Mouse (Mus musculus) T-helper 17 cell (primary cell): ENCODE data around the gene Smim14.

Experiments used
- in situ Hi-C, 2 experiments: fragments of 300-600 bp; cut with MboI, MseI; formaldehyde crosslinking; loops; 1 replicate in 1 of 2; 2 replicates in 1 of 2; pipeline ENCODE4 v1.15.1; 2025; ENCODE audit warnings: high pct_unique_total_duplicates in 2 of 2

Smim14 gene

DNA sequence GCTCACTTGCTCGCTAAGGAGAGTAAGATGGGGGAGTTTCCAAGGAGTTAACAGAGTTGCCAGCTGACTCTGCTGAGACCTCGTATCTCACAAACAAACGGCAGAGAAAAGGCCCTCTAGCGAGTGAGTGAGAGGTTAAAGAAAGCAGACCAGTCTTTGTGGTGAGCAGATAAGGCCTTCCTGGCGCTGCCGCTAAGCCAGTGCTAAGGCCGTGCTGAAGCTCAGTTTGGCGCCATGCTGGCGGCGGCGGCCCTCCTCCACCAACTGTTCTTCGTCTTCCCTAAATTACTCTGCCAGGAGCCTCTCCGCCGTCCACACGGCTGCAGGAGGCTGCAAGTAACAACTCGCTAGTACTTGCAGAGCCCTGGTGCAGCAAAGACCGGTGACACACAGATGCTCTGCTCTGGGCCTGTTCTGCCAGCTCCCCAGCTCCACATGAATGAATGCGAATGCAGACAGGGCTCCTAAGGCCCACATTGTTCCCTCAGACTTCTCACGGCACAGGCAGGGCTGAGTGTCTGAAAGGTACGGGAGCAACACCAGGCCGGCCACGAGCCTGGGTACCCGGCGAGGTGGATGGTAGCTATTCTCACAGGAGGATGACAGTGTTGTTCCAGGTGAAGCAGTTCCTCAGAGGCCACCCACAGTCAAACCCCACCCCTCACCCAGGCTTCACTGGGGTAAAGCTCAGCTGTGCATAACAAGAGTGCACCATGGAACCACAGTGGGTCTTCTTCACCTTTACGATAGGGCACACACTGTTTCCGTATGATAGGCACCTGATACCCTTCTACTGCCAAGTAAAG is 121.1 kb downstream of the Smim14 start:
- in situ Hi-C loops, result no loop called here

DNA sequence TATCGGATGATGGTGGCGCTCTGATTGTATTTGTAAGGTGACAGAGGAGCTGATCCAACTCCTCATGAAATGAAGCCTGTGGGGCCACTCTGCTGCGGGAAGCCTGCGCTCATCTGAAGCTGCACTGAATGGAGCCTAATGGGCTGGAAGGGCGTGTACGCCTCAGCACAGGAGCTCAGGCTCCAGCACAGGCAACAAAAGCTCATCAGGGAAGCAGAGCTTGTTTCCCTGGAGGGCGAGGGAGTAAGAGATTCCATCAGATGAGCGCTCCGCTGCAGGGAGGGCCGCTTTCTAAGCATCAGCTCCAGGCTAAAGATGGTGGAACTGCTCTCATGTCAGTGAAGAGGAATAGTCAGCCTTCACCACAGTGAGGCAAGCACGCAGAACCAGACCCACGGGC is 129.0 kb downstream of the Smim14 start:
- in situ Hi-C loops, result no loop called here

DNA sequence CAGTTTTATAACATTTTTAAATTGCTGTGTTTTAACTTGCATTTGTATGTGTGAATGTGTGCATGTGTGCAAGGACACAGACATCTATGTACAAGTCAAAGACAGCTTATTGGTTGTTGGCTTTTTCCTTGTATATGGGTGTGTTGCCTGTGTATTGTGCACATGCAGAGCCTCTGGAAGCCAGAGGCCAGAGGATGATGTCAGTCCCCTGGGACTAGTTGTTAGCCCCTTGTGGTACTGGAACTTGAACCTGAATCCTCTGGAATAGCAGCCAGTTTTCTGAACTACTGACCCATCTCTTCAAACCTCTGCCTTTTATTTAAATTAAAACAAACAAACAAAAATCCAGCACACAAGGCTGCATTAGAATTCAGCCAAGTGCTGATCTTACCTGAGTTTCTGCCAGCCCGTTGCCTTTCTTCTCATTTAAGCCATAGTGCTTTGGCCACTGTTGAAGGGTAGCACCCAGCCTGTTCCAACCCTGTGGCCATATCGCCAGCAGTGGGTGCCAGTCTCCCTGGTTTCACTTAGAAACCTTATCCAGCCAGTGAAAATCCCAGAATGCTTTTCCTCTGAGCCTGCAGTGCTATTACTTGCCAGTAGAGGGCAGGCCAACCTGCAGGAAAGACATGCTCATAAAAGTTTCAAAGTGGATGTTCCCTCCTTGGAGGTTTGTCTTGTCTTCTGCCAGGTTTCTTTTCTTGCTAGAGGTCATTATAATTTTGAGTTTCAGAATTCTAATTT is 135.6 kb downstream of the Smim14 start:
- in situ Hi-C loops, result no loop called here
